Mouse (Mus musculus) embryonic fibroblast, embryonic 13.5 days (primary cell): ENCODE results near the gene Pgbd1. TPM values are rescaled to one million over a fixed set of nuclear protein-coding genes. Genes with fewer than 3 reads are reported as not detected.
"Not testable (repeated sequence)": the region's sequence is repeated elsewhere in the genome, so short reads cannot be mapped to it uniquely, and the experiment has no call there.

Experiments
- H3K27ac ChIP-seq: 2 replicates; pipeline ENCODE4 v1.5.1; 2012; ENCODE audit warnings: low read length, control low read depth, inconsistent platforms; ENCODE audit not compliant: insufficient read depth
- H3K4me1 ChIP-seq: 2 replicates; pipeline ENCODE4 v1.6.1; 2011; ENCODE audit warnings: low read length; ENCODE audit not compliant: control insufficient read depth, insufficient read depth
- H3K4me3 ChIP-seq: 2 replicates; pipeline ENCODE4 v1.5.1; 2011; ENCODE audit warnings: mild to moderate bottlenecking, control low read depth, low read length; ENCODE audit not compliant: insufficient read depth
- CTCF ChIP-seq: IDR thresholded peaks from 2 replicates; pipeline ENCODE4 v1.5.1; 2011; ENCODE audit warnings: mild to moderate bottlenecking, control low read depth, low read length, moderate library complexity, borderline replicate concordance; ENCODE audit not compliant: insufficient read depth
- POLR2A ChIP-seq: IDR thresholded peaks from 2 replicates; pipeline ENCODE4 v1.6.1; 2011; ENCODE audit warnings: low read depth, mild to moderate bottlenecking, control low read depth, low read length, moderate library complexity
- polyA plus RNA-seq: library from polyadenylated mRNA; stranded (reverse); fragments of >200 nt; gene quantifications from 2 replicates; pipeline ENCODE4 v1.2.4, GENCODE M21; 2011; ENCODE audit warnings: low read depth; ENCODE audit not compliant: missing spikeins, insufficient read length

Pgbd1 gene
- polyA plus RNA-seq, 1 experiment = 0.77 TPM

- peak within 1 kb of the TSS; percentile 73 for H3K4me3 ChIP-seq
- TF ChIP-seq CTCF = no peak
- peak; percentile 82 for TF ChIP-seq POLR2A
- H3K27ac ChIP-seq = no peak within 1 kb of the TSS
- no peaks in the 10 kb centered on the region for H3K4me1 ChIP-seq
Observed at GRCm38 (mm10) chr13:21402287-21402846, 38.5 kb downstream of the Pgbd1 start, which contains the start of gene Zkscan3. Gene Zkscan3, minus strand, starts transcription at chr13:21402755.

DNA sequence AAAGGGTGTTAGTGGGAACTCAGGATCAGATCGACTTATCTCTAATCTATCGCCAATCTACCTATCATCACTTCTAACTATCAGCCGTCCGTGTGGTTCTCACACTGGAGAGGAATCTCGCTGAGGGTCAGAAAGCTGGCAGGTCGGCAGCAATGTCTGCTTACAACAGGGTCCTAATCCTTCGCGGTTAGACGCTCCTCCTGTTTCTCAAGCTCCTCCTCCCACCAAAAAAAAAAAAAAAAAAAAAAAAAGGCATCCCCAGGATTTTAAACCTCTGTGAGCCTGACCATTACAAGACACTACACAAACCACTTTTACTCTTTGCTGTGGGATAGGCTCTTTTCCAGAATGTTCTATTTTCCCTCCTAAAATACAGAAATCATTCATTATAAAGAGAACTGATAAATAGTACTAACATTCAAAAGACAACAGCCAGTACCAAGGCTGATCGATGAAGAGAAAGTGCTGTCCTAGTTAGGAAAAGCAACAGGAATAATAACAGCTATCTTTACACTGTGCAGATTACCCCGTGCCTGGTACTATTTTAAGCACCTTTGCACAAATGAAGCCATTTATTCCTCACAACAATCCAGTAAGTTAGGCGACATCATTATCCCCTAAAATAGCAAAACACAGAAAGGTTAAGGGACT lies 39.1 kb downstream of the Pgbd1 start:
- peak overlapping the region; percentile 73 for H3K4me3 ChIP-seq
- H3K27ac ChIP-seq = no peak overlapping the region
- no peaks in the 10 kb centered on the region for H3K4me1 ChIP-seq
- no peak for TF ChIP-seq CTCF
- no peak for TF ChIP-seq POLR2A

- H3K4me1 ChIP-seq = no peaks in the 10 kb centered on the region
- no peak for TF ChIP-seq CTCF
- TF ChIP-seq POLR2A = no peak
- peak overlapping the region; percentile 73 for H3K4me3 ChIP-seq
- H3K27ac ChIP-seq = no peak overlapping the region
Observed at GRCm38 (mm10) chr13:21401166-21401565, 39.7 kb downstream of the Pgbd1 start.

DNA sequence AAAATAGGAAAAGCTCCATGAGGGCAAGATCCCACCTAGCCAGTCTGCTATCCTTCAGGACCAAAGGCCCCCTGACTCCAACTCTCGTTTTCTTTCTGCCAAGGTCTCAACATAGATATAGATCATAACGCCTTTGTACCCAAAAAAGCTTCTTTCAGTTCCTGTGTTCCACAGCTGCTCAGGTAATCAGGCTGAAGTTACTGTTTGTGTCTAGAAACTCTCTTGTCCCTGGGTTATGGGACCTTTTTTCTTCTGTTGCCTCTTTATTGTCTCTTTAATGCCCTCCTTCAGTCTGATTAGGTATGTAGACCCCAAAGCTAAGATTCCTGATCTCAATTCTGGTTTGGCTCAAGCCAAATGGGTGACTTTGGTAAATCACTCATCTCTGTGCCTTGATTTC lies 43.4 kb downstream of the Pgbd1 start:
- Histone ChIP-seq H3K4me1 (no peaks in the 10 kb centered on the region), H3K4me3 (no peak overlapping the region), H3K27ac (no peak overlapping the region)
- TF ChIP-seq CTCF = no peak
- no peak for TF ChIP-seq POLR2A

GRCm38 (mm10) chr13:21396048-21396447 lies 44.8 kb downstream of the Pgbd1 start:
- H3K4me3 ChIP-seq, H3K4me1 ChIP-seq, H3K27ac ChIP-seq: not testable (repeated sequence)

DNA sequence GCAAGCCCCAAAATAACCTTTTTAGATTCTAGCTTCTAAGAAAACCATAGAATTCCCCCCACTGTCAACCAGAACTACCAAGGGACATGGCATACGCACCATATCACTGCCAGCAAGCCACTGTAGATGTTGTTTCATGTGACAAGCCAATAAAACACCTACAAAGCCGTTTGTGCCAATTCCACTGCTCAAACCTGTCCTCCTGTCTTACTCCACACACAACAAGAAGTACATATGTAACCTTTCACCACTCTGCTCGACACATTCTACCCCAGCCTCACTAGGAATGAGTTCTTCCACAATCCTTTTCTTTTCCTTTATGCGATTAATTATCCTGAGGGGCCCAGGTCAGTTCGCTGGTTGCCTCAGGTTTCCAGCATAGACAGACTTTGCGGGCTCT lies 45.2 kb downstream of the Pgbd1 start:
- no peak overlapping the region for H3K27ac ChIP-seq
- no peak overlapping the region for H3K4me3 ChIP-seq
- TF ChIP-seq POLR2A (no peak), CTCF (no peak)
- H3K4me1 ChIP-seq = no peaks in the 10 kb centered on the region

GRCm38 (mm10) chr13:21395211-21395610 lies 45.6 kb downstream of the Pgbd1 start:
- no peak for TF ChIP-seq POLR2A
- TF ChIP-seq CTCF = no peak
- Histone ChIP-seq H3K27ac (no peak overlapping the region), H3K4me1 (no peaks in the 10 kb centered on the region), H3K4me3 (no peak overlapping the region)

GRCm38 (mm10) chr13:21377773-21378172 lies 63.1 kb downstream of the Pgbd1 start:
- TF ChIP-seq POLR2A (no peak), CTCF (no peak)
- H3K4me3 ChIP-seq = no peak overlapping the region
- no peaks in the 10 kb centered on the region for H3K4me1 ChIP-seq

GRCm38 (mm10) chr13:21372700-21373099 lies 68.2 kb downstream of the Pgbd1 start:
- H3K4me1 ChIP-seq = no peaks in the 10 kb centered on the region
- H3K27ac ChIP-seq = no peak overlapping the region
- TF ChIP-seq CTCF (no peak), POLR2A (no peak)
- H3K4me3 ChIP-seq = no peak overlapping the region

More at GRCm38 (mm10) chr13:21377773-21378172, 63.1 kb downstream of the Pgbd1 start:
- no peak overlapping the region for H3K27ac ChIP-seq

Other genes with a start within 250 kb of the Pgbd1 start
- not detected in 2 replicates for gene Gpx5, start 148.3 kb downstream of the Pgbd1 start, polyA plus RNA-seq
- gene Gpx6, start 128.9 kb downstream of the Pgbd1 start, polyA plus RNA-seq = not detected in 2 replicates
- not detected in 2 replicates for gene Olfr1367, start 94.1 kb downstream of the Pgbd1 start, polyA plus RNA-seq
- 6.2 and 8.7 TPM in 2 replicates for gene Zscan12, start 78.2 kb downstream of the Pgbd1 start, polyA plus RNA-seq
- 52.5 and 60.7 TPM in 2 replicates for gene Zkscan3, start 38.3 kb downstream of the Pgbd1 start, polyA plus RNA-seq
- 28.1 and 38.0 TPM in 2 replicates for gene Zscan26, start 12.7 kb upstream of the Pgbd1 start, polyA plus RNA-seq
- 0.78 and 1.4 TPM in 2 replicates for gene Nkapl, start 27.5 kb upstream of the Pgbd1 start, polyA plus RNA-seq
- 0.58 and 1.0 TPM in 2 replicates for gene Zkscan4, start 37.8 kb upstream of the Pgbd1 start, polyA plus RNA-seq
- gene Gm10065, start 38.4 kb upstream of the Pgbd1 start, polyA plus RNA-seq = not detected in 2 replicates
- 0.40 and 0.73 TPM in 2 replicates for gene AK157302, start 54.2 kb upstream of the Pgbd1 start, polyA plus RNA-seq
- 3.1 TPM in 1 of 2 replicates, not detected in the other for gene Gm11273, start 60.4 kb upstream of the Pgbd1 start, polyA plus RNA-seq
- 12.3 and 15.2 TPM in 2 replicates for gene Zkscan8, start 90.1 kb upstream of the Pgbd1 start, polyA plus RNA-seq
- not detected in 2 replicates for gene Olfr1366, start 101.8 kb upstream of the Pgbd1 start, polyA plus RNA-seq
- 0.12 and 0.44 TPM in 2 replicates for gene Olfr1535, start 118.8 kb upstream of the Pgbd1 start, polyA plus RNA-seq
- not detected in 2 replicates for gene Olfr1364, start 140.7 kb upstream of the Pgbd1 start, polyA plus RNA-seq
- gene Olfr1362, start 173.0 kb upstream of the Pgbd1 start, polyA plus RNA-seq = not detected in 2 replicates
- gene Olfr11, start 201.5 kb upstream of the Pgbd1 start, polyA plus RNA-seq = not detected in 2 replicates
- gene Olfr1361, start 222.3 kb upstream of the Pgbd1 start, polyA plus RNA-seq = not detected in 2 replicates
- gene Olfr1360, start 236.3 kb upstream of the Pgbd1 start, polyA plus RNA-seq = not detected in 2 replicates